Mouse (Mus musculus) heart, embryonic 14.5 days (tissue): ENCODE results near the gene Usp13. TPM values are rescaled to one million over a fixed set of nuclear protein-coding genes. Genes with fewer than 3 reads are reported as not detected.

Experiments
- ATAC-seq: fragments of 200-750 bp; cut with Nextera tagmentation; 2 replicates; pipeline ENCODE4 v1.8.0; 2017; ENCODE audit warnings: low read depth, moderate TSS enrichment; ENCODE audit not compliant: insufficient number of reproducible peaks, insufficient read depth, low FRiP score
- H3K27ac ChIP-seq, 2 experiments: fragments of 200-500 bp in 1 of 2; fragments of 300-500 bp in 1 of 2; sonication (generic) in 1 of 2; replicated peaks in 1 of 2; 2 replicates each; pipeline ENCODE4 v1.5.1; 2012 to 2014; ENCODE audit warnings: low read depth in 2 of 2, low read length in 2 of 2, control low read depth in 1 of 2, mild to moderate bottlenecking in 1 of 2, mixed read lengths in 1 of 2; ENCODE audit not compliant: control insufficient read depth in 1 of 2, insufficient read depth in 1 of 2
- H3K27me3 ChIP-seq: fragments of 300-500 bp; sonication (generic); 2 replicates; pipeline ENCODE4 v1.6.1; 2014; ENCODE audit warnings: mild to moderate bottlenecking, low read length, control low read depth; ENCODE audit not compliant: control insufficient read depth, insufficient read depth
- H3K36me3 ChIP-seq: fragments of 300-500 bp; sonication (generic); 2 replicates; pipeline ENCODE4 v1.6.1; 2014; ENCODE audit warnings: mild to moderate bottlenecking, control low read depth, low read length, mixed read lengths; ENCODE audit not compliant: control insufficient read depth, insufficient read depth
- H3K4me1 ChIP-seq, 2 experiments: fragments of 200-500 bp in 1 of 2; fragments of 300-500 bp in 1 of 2; sonication (generic) in 1 of 2; 2 replicates each; pipeline ENCODE4 v1.6.1; 2012 to 2014; ENCODE audit warnings: low read length in 2 of 2, control low read depth in 1 of 2, mixed read lengths in 1 of 2; ENCODE audit not compliant: control insufficient read depth in 2 of 2, insufficient read depth in 2 of 2
- H3K4me2 ChIP-seq: fragments of 300-500 bp; sonication (generic); 2 replicates; pipeline ENCODE4 v1.6.1; 2014; ENCODE audit warnings: mild to moderate bottlenecking, low read length
- H3K4me3 ChIP-seq, 2 experiments: fragments of 200-500 bp in 1 of 2; fragments of 300-500 bp in 1 of 2; sonication (generic) in 1 of 2; 2 replicates each; pipeline ENCODE4 v1.5.1; 2012 to 2014; ENCODE audit warnings: low read length in 2 of 2, mild to moderate bottlenecking in 2 of 2, control low read depth in 1 of 2, low read depth in 1 of 2, moderate library complexity in 1 of 2; ENCODE audit not compliant: control insufficient read depth in 1 of 2, insufficient read depth in 1 of 2
- H3K9ac ChIP-seq: fragments of 300-500 bp; sonication (generic); 2 replicates; pipeline ENCODE4 v1.6.1; 2014; ENCODE audit warnings: mild to moderate bottlenecking, low read length
- H3K9me3 ChIP-seq: fragments of 300-500 bp; sonication (generic); 2 replicates; pipeline ENCODE4 v1.6.1; 2016; ENCODE audit warnings: low read length, control low read depth; ENCODE audit not compliant: control insufficient read depth
- WGBS: fragments of 180-500 bp; shearing (Covaris S2); extraction: QIAGEN DNeasy Blood & Tissue Kit; methylation state at CpG from one replicate; pipeline ENCODE4 v1.1.7; 2014; 5-methylcytosine and 5-hydroxymethylcytosine counted together
- polyA plus RNA-seq: library from polyadenylated mRNA; unstranded; fragments of >200 nt; fragmentation: Nextera tagmentation; extraction: Ambion mirVana; gene quantifications from 2 replicates; pipeline ENCODE4 v1.2.1, GENCODE M21; 2014

The Usp13 gene
- polyA plus RNA-seq = 60.4 and 65.4 TPM in 2 replicates

GRCm38 (mm10) chr3:32817357-32818326, at the start of gene Usp13:
Gene Usp13 (plus strand): TSS chr3:32817546.
- no peaks in the 10 kb centered on the region for H3K9me3 ChIP-seq
- no peaks in the 10 kb centered on the region for H3K27me3 ChIP-seq
- H3K4me3 ChIP-seq = peak within 1 kb of the TSS; percentile 91 to 100
- no peaks in the 10 kb centered on the region for H3K36me3 ChIP-seq
- peaks cover 17 to 38% of the 10 kb centered on the region in 2 experiments for H3K4me1 ChIP-seq
- H3K9ac ChIP-seq = peak within 1 kb of the TSS; percentile 98
- peak; percentile 69 for ATAC-seq
- H3K27ac ChIP-seq = peak within 1 kb of the TSS; percentile 98 to 99
- H3K4me2 ChIP-seq = peak within 1 kb of the TSS; percentile 65
- under 1% methylated on average over 84 of the region's 84 CpGs for WGBS

- H3K27me3 ChIP-seq = no peaks in the 10 kb centered on the region
- H3K27ac ChIP-seq = no peak overlapping the region
- whole genome bisulfite sequencing = 64% methylated on average over 2 of the region's 2 CpGs
- no peak overlapping the region for H3K9ac ChIP-seq
- no peaks in the 10 kb centered on the region for H3K9me3 ChIP-seq
- no peaks in the 10 kb centered on the region for H3K4me1 ChIP-seq
- H3K4me3 ChIP-seq = no peak overlapping the region
- H3K36me3 ChIP-seq = no peaks in the 10 kb centered on the region
- no peak overlapping the region for H3K4me2 ChIP-seq
- no peak for ATAC-seq
Observed at GRCm38 (mm10) chr3:32770781-32771180, 46.6 kb upstream of the Usp13 start.

- no peaks in the 10 kb centered on the region for H3K36me3 ChIP-seq
- H3K27me3 ChIP-seq = no peaks in the 10 kb centered on the region
- H3K4me3 ChIP-seq = peak overlapping the region; percentile 91 to 100
- no peaks in the 10 kb centered on the region for H3K9me3 ChIP-seq
- H3K9ac ChIP-seq = peak overlapping the region; percentile 98
- peak overlapping the region; percentile 65 for H3K4me2 ChIP-seq
- ATAC-seq = no peak
- peak overlapping the region; percentile 98 to 99 for H3K27ac ChIP-seq
- peaks cover 11 to 32% of the 10 kb centered on the region in 2 experiments for H3K4me1 ChIP-seq
- 3% methylated on average over 9 of the region's 9 CpGs for WGBS
Observed at GRCm38 (mm10) chr3:32817001-32817356, 367 bp upstream of the Usp13 start.

DNA sequence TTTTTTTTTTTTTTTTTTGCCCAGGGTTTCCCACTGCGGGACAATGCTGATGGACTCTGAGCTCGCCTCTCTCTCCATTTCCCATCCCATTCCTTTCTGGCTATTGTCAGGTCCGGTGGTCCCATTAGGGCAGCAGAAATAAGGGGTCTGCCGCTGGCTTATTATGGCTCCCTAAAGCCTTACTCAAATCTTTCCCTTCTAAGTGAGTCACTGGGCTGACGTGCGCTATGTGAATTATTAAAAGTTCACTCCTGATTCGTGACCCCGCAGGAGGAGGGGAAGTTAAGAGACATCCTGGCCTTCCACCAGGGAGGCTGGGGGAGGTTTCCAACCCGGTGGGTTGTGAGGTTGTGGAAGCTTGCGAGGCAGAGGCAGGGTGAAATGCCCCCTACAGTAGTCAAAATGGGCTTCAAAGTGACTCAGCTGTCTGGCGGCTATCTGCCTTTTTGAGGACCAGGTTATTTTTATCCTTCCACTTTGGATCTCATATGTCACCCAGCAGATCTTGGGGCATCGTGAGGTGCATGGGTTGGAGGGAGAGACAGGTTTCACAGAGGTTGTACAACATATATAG, 1.1 kb downstream of the Usp13 start:
- H3K36me3 ChIP-seq = no peaks in the 10 kb centered on the region
- WGBS = 4% methylated on average over 12 of the region's 12 CpGs
- peak overlapping the region; percentile 91 to 100 for H3K4me3 ChIP-seq
- H3K27ac ChIP-seq = peak overlapping the region; percentile 98 to 99
- peaks cover 24 to 45% of the 10 kb centered on the region in 2 experiments for H3K4me1 ChIP-seq
- ATAC-seq = no peak
- H3K9ac ChIP-seq = peak overlapping the region; percentile 98
- H3K4me2 ChIP-seq = peak overlapping the region; percentile 65
- H3K27me3 ChIP-seq = no peaks in the 10 kb centered on the region
- H3K9me3 ChIP-seq = no peaks in the 10 kb centered on the region

DNA sequence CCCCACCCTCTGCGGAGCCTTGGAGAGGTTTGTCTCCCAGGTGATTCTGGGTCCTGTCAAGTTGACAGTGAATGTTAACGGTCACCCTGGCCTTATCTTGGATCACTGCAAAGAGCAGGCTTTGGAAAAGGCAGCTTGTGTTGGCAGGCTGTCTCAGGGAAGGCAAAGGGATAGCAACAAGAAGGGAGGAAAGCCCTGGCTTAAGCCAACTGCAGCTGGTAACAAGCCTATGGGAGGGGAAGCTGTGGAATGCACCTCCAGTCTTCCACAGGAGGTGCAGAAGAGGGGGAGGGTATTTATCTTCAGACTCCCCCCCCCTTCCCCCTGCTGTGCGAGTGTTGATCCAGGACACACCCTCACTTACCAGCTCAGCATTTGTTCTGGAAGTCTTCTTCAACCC, 5.3 kb downstream of the Usp13 start:
- Histone ChIP-seq H3K9me3 (no peaks in the 10 kb centered on the region), H3K36me3 (0 out of 2 replicates have a peak, but pooled peaks cover 3% of the 10 kb centered on the region), H3K27me3 (no peaks in the 10 kb centered on the region), H3K27ac (peak overlapping the region; percentile 90 to 91), H3K4me2 (peak overlapping the region; percentile 53), H3K9ac (peak overlapping the region; percentile 56), H3K4me3 (peak overlapping the region in 1 of 2 experiments; percentile 6; a peak in 2 of 4 replicates), H3K4me1 (peaks cover 48 to 69% of the 10 kb centered on the region in 2 experiments)
- 1% methylated on average over 3 of the region's 3 CpGs for WGBS
- ATAC-seq = peak; percentile 57

DNA sequence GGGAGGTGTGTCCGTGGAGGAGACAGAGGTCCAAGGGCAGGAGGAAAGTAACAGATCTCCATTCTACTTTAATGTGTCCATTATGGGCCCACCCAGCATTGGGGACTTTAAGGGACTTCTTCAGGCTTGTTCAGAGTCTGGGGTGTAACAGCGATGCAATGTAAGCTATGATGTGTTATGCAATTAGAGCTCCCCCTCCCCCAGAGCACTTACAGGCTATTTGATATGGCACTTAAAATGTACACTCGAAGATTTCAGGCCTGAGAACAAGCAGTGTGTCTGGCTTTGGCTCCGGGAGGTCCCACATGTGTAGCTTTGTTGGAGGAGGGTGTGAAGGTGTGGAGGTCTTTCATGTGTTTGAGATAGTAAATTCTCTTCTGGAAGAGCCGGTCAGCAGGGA, 7.6 kb downstream of the Usp13 start:
- no peak for ATAC-seq
- no peaks in the 10 kb centered on the region for H3K9me3 ChIP-seq
- H3K27ac ChIP-seq = peak overlapping the region; percentile 24 to 51
- H3K36me3 ChIP-seq = 0 out of 2 replicates have a peak, but pooled peaks cover 3% of the 10 kb centered on the region
- H3K9ac ChIP-seq = no peak overlapping the region
- peak overlapping the region; percentile 23 for H3K4me2 ChIP-seq
- H3K4me1 ChIP-seq = peaks cover 45 to 68% of the 10 kb centered on the region in 2 experiments
- H3K4me3 ChIP-seq = no peak overlapping the region
- 38% methylated on average over 5 of the region's 5 CpGs for WGBS
- no peaks in the 10 kb centered on the region for H3K27me3 ChIP-seq

GRCm38 (mm10) chr3:32825964-32826479, 8.7 kb downstream of the Usp13 start:
- Histone ChIP-seq H3K9me3 (no peaks in the 10 kb centered on the region), H3K4me1 (peaks cover 47 to 65% of the 10 kb centered on the region in 2 experiments), H3K27me3 (no peaks in the 10 kb centered on the region), H3K4me2 (no peak overlapping the region), H3K27ac (no peak overlapping the region), H3K36me3 (0 out of 2 replicates have a peak, but pooled peaks cover 3% of the 10 kb centered on the region), H3K4me3 (no peak overlapping the region), H3K9ac (no peak overlapping the region)
- 83% methylated on average over 3 of the region's 3 CpGs for WGBS
- ATAC-seq = no peak
